Mouse (Mus musculus): ENCODE measurements at regions not wholly inside any gene's neighbourhood (a gene's known extent, or its start where the extent isn't known, plus 50 kb on each side); places are given as distances from the start of the nearest gene placed in this dataset.

DNA sequence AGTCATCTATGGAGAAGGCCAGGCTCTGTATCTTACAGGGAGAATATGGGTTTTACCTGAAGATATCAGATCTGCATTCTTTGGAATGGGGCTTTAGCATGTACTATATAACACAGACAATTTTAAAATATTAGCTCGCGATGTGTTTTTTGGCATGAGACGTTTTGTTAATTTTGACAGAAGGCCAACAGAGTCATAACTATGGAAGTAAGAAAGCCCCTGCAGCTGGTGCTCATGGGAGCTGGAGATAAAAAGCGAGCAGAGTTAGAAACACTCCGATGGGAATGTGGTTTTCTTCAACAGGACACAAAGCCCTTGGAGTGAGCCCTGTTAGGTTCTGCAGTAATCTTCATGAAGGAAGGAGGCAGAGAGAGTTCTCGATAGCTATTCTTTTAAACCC lies 176.6 kb downstream of the Rps12 start:
- no peak for DNase-seq

DNA sequence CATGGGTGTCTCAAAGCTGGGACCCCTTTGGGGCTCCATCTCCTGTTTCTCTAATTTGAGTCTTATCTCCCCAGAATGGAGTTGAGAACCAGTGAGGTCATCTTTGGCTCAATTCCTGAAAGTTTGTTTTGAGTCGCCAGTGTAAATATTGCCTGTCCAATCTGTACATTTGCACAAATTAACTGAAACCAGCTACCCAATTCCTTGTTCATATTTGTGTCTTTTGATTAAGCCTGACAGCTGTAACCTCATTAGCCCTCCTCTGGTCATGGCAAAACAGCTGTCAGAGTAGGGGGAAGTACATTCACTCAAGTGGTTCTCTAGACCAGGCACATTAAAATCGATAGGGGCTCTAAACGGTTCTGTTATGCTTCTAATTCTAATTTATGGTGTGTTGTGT lies 177.0 kb downstream of the Rps12 start:
- DNase-seq: no peak

DNA sequence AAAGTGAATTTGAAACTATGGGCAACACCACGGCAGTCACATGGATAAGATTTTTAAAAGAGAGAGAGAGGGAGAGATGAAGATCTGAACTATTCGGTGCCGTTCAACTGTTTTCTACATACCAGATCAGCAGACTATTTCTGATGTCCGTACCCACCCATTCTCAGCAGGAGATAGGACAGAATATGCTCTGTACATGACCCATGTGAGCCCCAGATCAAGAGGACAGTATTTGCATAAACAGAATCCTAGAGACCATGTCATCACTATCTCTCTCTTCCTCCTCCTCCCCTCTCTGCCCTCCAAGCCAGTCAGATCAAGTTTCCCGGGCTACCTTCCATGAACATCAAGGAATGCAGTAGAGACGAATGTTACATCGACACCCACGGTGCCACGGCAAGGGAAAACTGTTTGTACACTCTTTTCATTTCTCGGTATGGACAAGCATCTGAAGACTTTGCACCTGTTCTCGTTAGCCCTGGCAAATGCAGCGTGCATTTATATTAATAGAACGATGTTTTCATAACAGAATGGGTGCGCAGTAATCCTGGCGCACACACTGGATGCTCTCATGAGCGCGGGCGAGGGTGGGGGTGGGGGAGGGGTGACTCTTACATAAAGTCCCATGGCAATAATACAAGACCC lies 177.7 kb downstream of the Rps12 start:
- peak in 1 of 2 experiments; percentile 12 for DNase-seq

DNA sequence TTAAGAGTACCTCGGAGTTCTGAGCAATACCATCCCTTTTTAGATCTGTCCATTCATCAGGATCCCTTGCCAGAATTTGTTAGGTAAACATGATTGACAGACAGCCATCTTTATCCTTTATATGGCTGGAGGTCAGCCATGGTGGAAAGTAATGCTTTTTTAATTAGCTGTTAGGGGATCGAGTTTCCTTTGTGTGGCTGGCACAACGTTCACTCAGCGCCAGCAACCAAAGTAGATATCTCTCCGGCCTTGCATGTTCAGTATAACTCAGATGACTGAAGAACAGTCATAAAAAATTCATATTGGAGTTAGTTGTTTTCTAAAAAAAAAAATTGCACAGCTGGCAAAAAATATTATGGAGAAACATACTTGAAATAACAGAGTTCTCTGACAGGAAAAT lies 186.4 kb downstream of the Rps12 start:
- no peak for DNase-seq

DNA sequence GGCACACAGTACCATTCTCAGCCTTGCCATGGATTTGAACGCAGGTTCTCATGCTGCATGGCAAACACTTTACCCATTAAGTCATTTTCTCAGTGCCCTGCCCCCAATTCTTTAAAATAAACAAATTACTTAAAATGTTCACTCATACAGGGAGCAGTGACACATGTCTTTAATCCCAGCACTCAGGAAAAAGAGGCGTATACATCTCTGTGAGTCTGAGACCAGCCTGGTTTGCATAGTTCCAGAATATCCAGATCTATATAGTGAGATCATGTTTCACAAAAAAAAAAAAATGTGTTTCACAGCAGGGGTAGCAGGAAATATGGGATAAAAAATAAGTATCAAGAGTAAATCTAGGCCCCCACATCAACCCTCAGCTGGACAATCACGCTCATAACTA lies 191.5 kb downstream of the Rps12 start:
- no peak for DNase-seq

DNA sequence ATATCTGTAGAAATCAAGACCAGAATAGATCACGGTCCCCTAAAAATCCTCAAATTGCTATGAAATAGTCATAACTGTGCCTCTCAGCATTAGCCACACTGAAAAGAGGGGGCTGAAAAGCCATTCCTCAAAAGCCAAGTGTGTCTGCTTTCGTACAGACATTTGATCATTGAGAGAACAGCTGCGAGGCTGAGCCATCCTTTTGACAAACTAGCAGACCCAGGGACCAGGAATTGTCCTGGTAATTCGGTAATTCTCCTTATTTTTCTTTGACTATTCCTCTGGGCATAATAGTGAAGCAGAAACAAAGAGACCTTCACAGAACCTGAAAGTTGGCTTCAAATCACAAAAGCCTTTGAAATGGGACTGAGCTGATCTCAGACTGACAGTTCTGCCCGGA lies 206.8 kb downstream of the Rps12 start:
- DNase-seq: no peak

DNA sequence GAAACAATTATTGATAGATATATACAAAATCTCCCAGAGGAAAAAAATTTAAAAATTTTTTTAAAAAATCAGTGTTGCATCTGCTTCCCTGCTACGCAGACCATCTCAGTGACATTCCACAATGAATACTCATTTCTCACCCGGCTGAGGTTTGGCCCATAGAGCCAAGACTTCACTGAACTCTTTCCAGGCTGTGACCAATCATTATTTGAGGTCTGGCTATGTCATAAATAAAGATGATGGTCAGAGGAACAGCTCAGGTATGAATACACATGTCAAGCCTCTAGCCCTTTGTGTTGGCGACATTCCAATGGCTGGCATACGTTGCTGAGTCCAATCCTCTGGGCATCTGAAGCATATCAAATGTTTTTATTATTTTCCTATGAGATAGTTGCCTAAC lies 216.1 kb downstream of the Rps12 start:
- no peak for DNase-seq

DNA sequence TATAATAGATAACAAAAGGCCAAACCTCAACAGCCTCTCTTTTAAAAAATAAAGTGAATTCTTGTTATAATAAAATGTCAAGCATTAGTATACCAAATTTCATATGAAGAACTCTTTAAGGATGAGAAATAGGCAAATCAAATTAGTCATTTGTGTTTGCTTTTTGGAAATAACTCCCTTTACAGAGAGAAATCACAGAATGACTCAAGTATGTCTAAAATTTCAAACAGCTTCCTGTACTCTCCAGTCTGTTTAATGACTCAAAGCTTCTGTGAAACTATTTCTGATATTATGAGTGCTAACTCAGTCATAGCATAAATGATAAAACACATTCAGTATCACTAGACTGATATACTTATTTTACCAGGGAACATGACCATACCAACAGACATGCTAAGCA lies 217.7 kb downstream of the Rps12 start:
- no peak for DNase-seq

DNA sequence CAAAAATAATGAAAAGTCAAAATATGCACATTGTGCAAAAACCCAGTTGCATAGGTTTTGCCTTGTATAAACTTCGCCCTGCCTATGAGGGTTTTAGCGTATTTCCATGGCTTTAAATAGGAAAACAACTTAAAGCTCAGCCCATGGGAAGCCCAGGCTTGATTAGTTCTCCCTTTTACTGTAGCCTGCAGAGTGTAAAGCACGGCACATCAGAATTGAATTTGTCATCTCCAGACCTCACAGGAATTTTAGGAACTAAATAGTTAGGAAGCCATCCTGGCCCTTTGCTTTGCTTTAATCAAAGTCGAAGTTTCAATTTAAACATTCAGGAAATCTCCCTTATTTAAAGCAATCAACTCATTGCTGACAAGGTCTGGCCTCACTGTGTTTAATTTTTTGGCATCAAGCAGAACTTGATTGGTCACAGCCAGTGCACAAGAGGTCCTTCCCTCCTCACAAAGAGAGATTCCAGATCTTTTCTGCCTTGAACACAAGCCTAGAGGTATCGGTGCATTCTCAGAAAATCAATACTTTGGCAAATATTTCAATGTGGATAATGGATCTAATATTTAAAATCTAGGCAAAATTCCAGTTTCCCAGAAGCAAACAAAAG lies 211.8 kb upstream of the Eya4 start:
- DNase-seq: no peak

DNA sequence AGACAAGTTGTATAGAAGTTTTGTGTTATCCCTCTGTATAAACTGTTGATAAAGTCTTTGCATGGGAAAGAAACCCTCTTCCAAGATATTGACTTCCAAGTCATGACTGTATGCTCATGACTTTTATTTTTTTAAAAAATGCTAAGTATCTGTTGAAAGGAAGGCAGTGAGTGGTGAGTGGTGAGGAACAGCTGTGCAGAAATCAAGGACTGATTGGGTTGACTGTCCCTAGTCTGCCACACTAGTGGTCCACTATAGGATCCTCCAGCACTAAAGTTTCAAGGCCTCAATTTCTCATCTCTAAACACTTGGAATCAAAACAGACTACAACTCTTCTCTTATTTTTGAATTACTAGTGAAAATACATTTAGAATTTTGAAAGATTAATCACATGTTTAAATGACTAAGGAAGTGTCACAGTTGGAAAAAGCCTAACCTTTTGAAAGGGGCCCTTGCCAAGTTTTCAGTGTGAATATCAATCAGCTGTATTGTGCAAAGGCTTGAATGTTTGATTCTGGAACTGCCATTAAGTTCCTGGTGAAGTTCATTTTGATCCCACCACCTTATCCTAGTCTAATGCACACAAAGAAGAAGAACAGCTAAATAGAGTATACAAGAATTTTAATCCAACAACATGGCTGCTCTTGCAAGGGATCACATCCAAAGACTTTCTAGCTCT lies 209.5 kb upstream of the Eya4 start:
- DNase-seq: no peak

DNA sequence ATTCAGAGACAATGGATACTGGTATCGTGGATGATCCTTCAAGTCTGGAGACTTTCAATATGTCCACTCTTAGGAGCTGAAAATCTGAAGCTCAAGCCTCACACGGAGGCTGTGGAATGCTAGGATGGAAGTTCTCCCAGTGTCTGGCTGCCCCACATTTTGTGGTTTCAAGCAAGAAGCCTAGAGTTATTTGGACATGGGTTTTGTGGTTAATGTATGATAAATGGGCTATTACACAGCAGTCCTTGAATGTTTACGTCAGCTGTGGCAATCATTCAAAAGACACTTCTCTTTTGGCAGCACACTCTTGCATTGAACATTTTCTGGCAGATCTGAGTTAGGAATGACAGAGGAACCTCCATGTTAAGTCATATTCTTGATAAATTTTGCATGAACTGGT lies 207.2 kb upstream of the Eya4 start:
- no peak for DNase-seq

DNA sequence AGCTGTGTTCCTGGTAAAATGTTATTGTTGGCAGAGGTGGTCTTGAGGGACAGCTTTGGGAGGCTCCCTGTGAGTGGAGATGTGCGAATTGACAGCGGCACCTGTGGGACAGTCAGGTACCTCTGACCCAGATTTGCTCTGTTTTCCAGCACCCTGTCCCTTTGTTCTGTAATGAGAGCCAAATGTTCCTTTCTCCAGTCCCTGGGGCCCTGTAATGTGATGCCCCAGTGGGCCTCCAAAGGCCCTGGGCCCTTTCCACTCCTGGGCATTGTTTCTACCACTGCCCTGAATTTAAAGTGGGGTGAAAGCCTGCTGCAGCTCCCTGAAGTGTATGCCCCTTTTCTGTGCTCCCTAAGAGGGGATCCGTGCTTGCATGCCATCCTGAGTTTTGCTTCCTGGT lies 198.6 kb upstream of the Eya4 start:
- DNase-seq: no peak

DNA sequence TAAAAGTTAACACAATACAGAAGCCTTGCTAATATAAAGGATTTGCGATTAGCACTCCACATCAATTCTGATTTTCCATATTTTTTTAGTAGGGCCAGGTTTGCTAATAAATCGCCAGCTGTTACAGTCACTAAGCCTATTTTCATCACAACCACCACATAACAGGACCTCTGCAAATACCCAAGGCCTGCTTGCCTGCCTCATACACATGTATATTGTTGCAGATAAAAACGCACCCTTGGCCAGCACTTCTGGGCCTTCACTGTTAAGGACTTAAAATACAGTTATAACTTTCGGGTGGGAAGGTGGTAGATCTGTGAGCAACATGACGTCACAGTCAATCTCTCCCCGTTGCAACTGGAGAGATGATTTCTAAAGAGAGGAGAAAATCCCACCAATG lies 197.7 kb upstream of the Eya4 start:
- no peak for DNase-seq

DNA sequence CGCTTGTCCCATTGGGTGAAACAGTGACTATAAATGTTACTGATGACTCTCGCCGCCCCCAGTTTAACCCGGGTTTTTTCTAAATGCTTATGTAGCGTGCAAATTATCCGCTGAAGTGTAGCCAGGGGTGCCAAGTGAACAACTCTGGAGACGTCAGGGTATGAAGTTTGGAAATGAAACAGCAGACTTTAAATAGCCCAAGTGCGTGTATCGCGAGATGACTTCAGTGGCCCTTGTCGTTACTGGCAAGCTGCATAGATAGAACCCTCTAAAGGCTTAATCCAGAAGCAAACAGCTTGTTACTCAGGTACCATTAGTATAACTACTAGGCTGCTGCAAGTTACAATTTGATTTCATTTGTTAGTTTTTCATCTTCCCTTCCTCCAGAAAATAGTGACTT lies 192.1 kb upstream of the Eya4 start:
- DNase-seq: no peak

DNA sequence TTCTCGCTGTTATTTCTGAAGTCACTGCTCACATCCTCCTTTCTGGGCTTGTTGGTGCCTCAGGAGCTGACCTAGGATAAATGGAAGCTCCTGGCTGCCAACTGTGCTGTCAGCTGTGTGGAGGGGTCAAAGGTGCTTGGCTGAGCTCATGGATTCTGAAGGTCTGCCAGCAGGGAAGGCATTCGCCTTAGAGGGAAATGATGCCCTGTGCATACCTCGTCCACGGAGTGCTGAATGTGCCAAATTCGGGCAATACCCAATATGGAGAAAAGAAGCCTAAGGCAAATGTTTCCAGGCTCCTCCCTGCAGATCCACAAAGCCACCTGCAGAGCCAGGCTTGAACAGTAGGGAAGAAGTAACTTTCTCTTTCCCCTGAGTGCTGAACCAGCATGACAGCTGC lies 191.3 kb upstream of the Eya4 start:
- no peak for DNase-seq

DNA sequence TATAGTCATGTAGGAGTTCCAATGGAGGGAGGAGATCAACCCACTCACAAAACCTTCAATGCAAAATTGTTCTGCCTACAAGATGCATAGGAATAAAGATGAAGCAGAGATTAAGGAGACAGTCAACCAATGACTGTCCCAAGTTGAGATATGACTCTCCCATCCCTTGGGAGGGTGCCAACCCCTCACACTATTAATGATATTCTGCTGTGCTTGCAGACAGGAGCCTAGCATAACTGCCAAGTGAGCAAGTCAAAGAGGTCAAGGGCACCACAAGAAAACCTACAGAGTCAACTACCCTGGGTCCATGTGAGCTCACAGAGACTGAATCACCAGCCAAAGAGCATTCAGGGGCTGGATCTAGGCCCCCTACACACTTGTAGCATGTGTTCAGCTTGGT lies 184.1 kb upstream of the Eya4 start:
- no peak for DNase-seq

DNA sequence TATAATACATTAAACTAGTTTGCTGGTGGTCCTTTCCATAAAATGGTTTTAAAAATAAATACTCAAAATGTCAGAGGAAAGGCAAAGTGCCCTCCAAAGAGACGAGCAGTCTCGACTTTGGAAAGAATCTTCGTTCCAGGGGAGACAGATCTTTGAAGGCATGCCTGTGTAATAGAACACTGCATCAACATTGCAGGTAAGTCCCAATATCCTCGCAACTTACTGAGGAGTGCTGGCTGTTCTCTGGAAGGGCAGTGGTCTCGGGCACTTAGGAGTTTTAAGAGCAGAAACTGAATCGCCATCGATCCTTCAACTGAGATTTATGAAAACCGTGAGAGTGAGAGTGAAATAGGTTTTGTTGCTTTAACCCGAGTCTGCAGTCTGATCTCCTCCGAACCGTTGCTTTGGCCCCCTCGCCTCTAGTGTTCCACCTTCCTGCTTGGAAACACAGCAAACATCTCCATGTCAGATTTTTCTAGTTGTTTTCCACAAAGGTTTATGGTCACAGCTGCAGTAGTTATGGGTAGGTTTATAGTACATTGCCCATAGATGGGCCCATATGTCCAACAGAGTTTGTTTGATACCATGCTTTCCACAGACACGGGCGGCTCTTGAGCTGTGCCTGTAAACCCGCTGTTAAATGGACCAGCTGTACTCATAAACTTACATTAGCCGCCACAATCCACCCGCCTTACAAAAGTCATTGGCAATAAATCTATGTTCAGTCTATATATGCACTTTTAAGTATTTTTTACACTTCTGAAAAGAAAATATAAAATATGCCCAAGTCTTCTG lies 181.6 kb upstream of the Eya4 start:
- DNase-seq: no peak

DNA sequence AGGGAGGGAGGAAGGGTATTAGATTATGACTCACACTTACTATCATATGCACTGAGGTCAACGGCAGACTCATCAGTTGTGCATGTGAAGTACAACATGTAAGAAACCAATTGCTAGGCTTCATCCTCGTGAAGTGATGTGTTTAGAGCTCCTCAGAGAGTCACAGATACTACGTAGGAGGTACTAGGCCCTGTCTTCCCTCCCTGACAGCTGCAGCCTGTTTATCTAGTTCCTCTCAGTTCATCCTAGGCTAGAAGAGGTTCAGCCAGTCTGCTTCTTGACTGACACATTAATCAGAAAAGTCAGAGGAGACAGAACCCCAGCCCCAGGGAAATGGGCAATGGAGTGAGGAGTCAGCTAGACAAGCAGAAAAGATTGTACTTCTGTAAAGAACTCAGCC lies 180.1 kb upstream of the Eya4 start:
- no peak for DNase-seq

DNA sequence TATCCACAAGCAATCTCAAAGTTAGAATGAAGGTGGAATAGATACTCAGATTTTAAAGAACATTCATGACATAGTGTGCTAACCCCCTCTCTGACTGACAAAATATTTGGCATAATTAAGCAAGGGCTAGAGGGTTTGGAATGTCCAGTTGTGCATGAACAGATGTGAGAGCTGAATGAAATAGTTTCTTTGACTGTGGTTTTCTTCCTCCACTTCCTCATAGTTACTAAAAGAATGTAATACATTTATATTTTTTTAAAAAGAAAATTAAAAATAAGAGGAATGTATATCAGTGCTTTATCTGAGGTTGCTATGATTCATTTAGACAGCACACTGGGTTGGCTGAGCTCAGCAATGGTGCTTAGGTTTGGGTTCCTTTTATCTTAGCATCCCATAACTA lies 176.2 kb upstream of the Eya4 start:
- no peak for DNase-seq

DNA sequence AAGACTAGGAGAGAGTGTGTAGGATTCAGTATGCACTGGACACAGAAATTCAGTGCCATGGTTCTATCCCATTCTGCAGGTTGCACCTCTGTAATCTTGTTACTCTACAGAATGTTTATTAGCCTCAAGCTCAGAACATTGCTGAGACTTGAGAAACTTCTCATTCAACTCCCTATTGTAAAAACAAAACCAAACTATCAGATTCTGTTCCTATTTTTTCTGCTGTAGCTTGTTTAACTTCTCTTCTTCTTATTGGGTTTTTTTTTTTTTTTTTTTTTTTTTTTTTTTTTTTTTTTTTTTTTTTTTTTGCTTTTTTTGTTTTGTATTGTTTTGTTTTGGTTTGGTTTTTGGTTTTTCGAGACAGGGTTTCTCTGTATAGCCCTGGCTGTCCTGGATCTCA lies 172.1 kb upstream of the Eya4 start:
- DNase-seq: no peak

DNA sequence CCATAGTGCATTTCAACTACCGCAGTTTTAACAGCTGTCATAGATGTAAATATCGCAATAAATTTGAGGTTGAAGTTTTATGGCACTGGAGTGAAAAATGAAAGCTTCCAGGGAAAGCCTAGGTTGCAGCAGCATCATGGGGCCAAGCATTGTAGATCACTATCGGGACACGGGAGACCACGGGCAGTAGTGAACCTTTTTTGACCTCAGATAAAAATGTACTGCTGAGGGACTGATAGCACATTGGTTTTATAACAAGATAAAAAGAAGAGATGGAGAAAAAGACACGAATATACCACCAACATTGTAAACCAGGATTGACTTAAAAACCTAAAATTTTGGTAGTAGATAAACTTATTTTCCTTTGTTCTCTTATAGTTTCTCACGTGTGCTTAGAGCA lies 143.1 kb upstream of the Eya4 start:
- no peak for DNase-seq

DNA sequence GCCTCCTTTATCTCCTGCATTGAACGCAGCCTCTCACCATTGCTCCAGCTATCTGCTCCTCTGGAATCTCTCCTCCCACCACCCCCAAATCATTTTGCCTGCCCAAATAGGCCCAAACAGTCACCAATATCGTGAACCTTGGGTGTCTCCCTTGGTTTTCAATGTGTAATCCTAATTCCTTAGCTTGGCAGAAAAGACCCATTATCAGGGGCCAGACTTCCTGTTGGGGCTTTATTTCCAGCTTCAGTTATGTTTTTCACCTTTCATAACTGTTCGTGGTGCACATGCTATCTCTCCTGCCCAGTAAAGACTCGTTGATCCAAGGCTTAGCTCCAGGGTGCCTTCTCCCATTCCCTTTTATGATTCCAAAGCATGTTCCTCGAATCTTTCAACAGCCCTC lies 142.4 kb upstream of the Eya4 start:
- DNase-seq: no peak

DNA sequence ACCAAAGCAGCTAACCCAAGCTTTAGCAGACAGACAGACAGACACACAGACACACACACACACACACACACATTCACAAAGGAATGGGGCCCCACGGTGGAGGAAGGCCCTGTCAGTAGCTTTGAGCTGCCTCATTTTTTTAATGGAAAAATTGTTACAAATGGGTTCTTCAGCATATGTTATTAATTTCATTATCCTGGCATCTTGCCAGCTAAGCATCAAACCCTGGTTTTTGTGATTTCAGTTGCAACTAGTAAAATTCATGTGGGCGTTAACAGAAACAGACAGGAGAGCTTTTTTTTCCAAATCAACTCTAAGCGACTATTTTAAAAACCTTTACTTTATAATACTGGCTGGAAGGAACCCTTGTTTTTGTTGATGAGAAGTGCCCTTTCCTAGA lies 138.4 kb upstream of the Eya4 start:
- DNase-seq: no peak

DNA sequence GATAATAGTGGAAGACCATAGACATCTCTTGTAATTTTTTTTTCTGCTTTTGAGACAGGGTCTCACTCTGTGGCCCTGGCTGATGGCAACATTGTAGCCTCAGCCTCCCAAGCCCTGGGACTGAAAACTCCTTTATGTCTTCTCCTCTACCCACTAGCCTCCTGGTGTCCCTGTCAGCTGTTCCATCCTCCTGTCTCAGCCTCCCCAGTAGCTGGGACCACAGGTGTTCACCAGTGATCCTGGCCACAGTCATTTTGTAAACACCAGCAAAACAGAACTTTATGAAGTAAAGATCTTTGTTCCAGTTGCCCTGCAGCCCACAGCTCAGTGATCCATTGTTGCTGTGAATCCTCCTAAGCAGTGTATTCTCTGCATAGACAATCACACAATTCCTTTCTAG lies 129.9 kb upstream of the Eya4 start:
- no peak for DNase-seq

All from layer of hippocampus, postnatal 36 days (tissue).